In genomic region chr2:134826111-134827005, GRCm38 (mm10) we compare ENCODE assay signal across 9 mouse cellular contexts. TPM values are rescaled to one million over a fixed set of nuclear protein-coding genes. Genes with fewer than 3 reads are reported as not detected.
DNase-seq lines count a peak whose midpoint lies in the region; ATAC-seq and TF ChIP-seq lines count a peak whose summit lies in the region.
"Had no signal": no experiment of that assay in that cellular context is flagged by ENCODE, and none has a peak within 500 bp of the region (broad histone marks: within the 10 kb centered on the region; RNA-seq: fewer than 3 reads in every experiment).

No protein-coding gene starts in this region.

- intact Hi-C loops in left cerebral cortex, postnatal 14 days (cut with DNase I): no loop called here
- intact Hi-C loops in left cerebral cortex, postnatal 10 days (cut with DNase I): no loop called here

- 29% methylated on average over 8 of the region's 8 CpGs for WGBS in lung, postnatal 0 days
- 55% methylated on average over 8 of the region's 8 CpGs for WGBS in liver, embryonic 11.5 days
- 31% methylated on average over 8 of the region's 8 CpGs for WGBS in stomach, postnatal 0 days

- no peaks in the 10 kb centered on the region for H3K27me3 ChIP-seq in lung, postnatal 0 days (replicated peaks; ENCODE audit: insufficient read depth, low read length)
- H3K27me3 ChIP-seq in liver, embryonic 11.5 days (replicated peaks; ENCODE audit: control insufficient read depth, insufficient read depth, low read length): no peaks in the 10 kb centered on the region
- no peaks in the 10 kb centered on the region for H3K27me3 ChIP-seq in stomach, postnatal 0 days (ENCODE audit: control insufficient read depth, insufficient read depth, low read length)

- 0 out of 2 replicates have a peak overlapping the region, but pooled peaks have one; percentile 8 for H3K4me2 ChIP-seq in lung, postnatal 0 days (replicated peaks; ENCODE audit: low read depth, low read length)
- no peak overlapping the region for H3K4me2 ChIP-seq in liver, embryonic 11.5 days
- no peak overlapping the region for H3K4me2 ChIP-seq in stomach, postnatal 0 days (replicated peaks; ENCODE audit: low read depth)

- TF ChIP-seq CTCF in lung, postnatal 0 days (IDR thresholded peaks at IDR 0.05): no peak
- no peak for TF ChIP-seq CTCF in stomach, postnatal 0 days (IDR thresholded peaks at IDR 0.05; ENCODE audit: low read depth)

- peak overlapping the region; percentile 5; the same call in 1 of the 2 replicates for H3K27ac ChIP-seq in lung, postnatal 0 days (ENCODE audit: low read length)
- no peak overlapping the region for H3K27ac ChIP-seq in liver, embryonic 11.5 days (ENCODE audit: low read depth, low read length)
- H3K27ac ChIP-seq in stomach, postnatal 0 days (replicated peaks): no peak overlapping the region

- ATAC-seq in lung, postnatal 0 days: peak; percentile 73
- ATAC-seq in liver, embryonic 11.5 days (replicated peaks; ENCODE audit: low FRiP score): peak; percentile 78
- peak; percentile 95 for ATAC-seq in stomach, postnatal 0 days (ENCODE audit: low FRiP score, low TSS enrichment)

- TF ChIP-seq EP300 in lung, postnatal 0 days (IDR thresholded peaks at IDR 0.05): no peak
- TF ChIP-seq EP300 in stomach, postnatal 0 days (optimal IDR thresholded peaks at IDR 0.05): no peak

- H3K9me3 ChIP-seq in lung, postnatal 0 days (ENCODE audit: low read length): no peaks in the 10 kb centered on the region
- no peaks in the 10 kb centered on the region for H3K9me3 ChIP-seq in liver, embryonic 11.5 days (ENCODE audit: control insufficient read depth, low read length)
- no peaks in the 10 kb centered on the region for H3K9me3 ChIP-seq in stomach, postnatal 0 days (ENCODE audit: control insufficient read depth, low read length)

- no peak overlapping the region for H3K4me3 ChIP-seq in lung, postnatal 0 days (ENCODE audit: low read depth, low read length)
- no peak overlapping the region for H3K4me3 ChIP-seq in liver, embryonic 11.5 days (ENCODE audit: low read depth, low read length)
- H3K4me3 ChIP-seq in stomach, postnatal 0 days (ENCODE audit: low read depth, low read length): no peak overlapping the region

- peaks cover 15% of the 10 kb centered on the region; the same call in 1 of the 2 replicates for H3K4me1 ChIP-seq in lung, postnatal 0 days (ENCODE audit: insufficient read depth, low read depth, low read length)
- H3K4me1 ChIP-seq in liver, embryonic 11.5 days (replicated peaks; ENCODE audit: control insufficient read depth, insufficient read depth, low read length): no peaks in the 10 kb centered on the region
- peaks cover 2% of the 10 kb centered on the region; the same call in 1 of the 2 replicates for H3K4me1 ChIP-seq in stomach, postnatal 0 days (replicated peaks; ENCODE audit: control insufficient read depth, insufficient read depth)

- H3K36me3 ChIP-seq in lung, postnatal 0 days (ENCODE audit: insufficient read depth, low read length): no peaks in the 10 kb centered on the region
- H3K36me3 ChIP-seq in liver, embryonic 11.5 days (ENCODE audit: control insufficient read depth, insufficient read depth, low read length): no peaks in the 10 kb centered on the region
- no peaks in the 10 kb centered on the region for H3K36me3 ChIP-seq in stomach, postnatal 0 days (ENCODE audit: control insufficient read depth, insufficient read depth, low read length)

- H3K9ac ChIP-seq in lung, postnatal 0 days (replicated peaks; ENCODE audit: low read depth): no peak overlapping the region
- H3K9ac ChIP-seq in liver, embryonic 11.5 days (ENCODE audit: low read depth, low read length): no peak overlapping the region
- no peak overlapping the region for H3K9ac ChIP-seq in stomach, postnatal 0 days (ENCODE audit: low read length)

- DNase-seq in cerebellum, postnatal 10 days: peak; percentile 74 to 75
- DNase-seq in cerebellum, adult 11 months: no peak
- peak; percentile 54 for DNase-seq in lung, postnatal 0 days (ENCODE audit: low spot score)
- no peak for DNase-seq in lung, postnatal 14 days
- DNase-seq in liver, embryonic 11.5 days (ENCODE audit: low spot score): no peak
- DNase-seq in stomach, postnatal 0 days (ENCODE audit: low spot score): peak; percentile 59
- no peak for DNase-seq in left cerebral cortex, postnatal 14 days (ENCODE audit: low spot score in 2 of 2)
- no peak for DNase-seq in left cerebral cortex, postnatal 10 days (ENCODE audit: extremely low spot score in 1 of 2, low spot score in 2 of 2)
- DNase-seq: B cell, adult 2 months had no signal

RNA-seq across cellular contexts. Expression of gene Plcb1, which starts 40.5 kb away (rescaled TPM):
- polyA plus RNA-seq in lung, postnatal 0 days (2015; fragmentation: Nextera tagmentation; extraction: Ambion mirVana): 8.7 and 12.3 TPM in 2 replicates
- polyA plus RNA-seq in liver, embryonic 11.5 days (2014; fragmentation: Nextera tagmentation; extraction: Ambion mirVana): 5.6 and 7.9 TPM in 2 replicates
- 6.9 and 7.0 TPM in 2 replicates for polyA plus RNA-seq in stomach, postnatal 0 days (2015; fragmentation: Nextera tagmentation; extraction: Ambion mirVana)
- 100 to 1,000 TPM; 170 to 190 TPM for total RNA-seq in left cerebral cortex, postnatal 14 days (2021)
- 100 to 1,000 TPM; 158 to 161 TPM for total RNA-seq in left cerebral cortex, postnatal 10 days (2021)

Comparison
In these comparisons a context has a peak if more than half of its experiments do, and no peak if none do; other contexts are left out.
1. DNase-seq: peak in cerebellum, postnatal 10 days (2 of 2), lung, postnatal 0 days (single experiment) and stomach, postnatal 0 days (single experiment); none in cerebellum, adult 11 months (single experiment), lung, postnatal 14 days (single experiment), liver, embryonic 11.5 days (single experiment), left cerebral cortex, postnatal 14 days (0 of 2) and left cerebral cortex, postnatal 10 days (0 of 2).
2. Peak in every context shown above with its lines, with median percentiles within 50 percentile points of each other: ATAC-seq.